Mouse (Mus musculus) heart, embryonic 12.5 days (tissue): ENCODE results near the gene Tenm3. TPM values are rescaled to one million over a fixed set of nuclear protein-coding genes. Genes with fewer than 3 reads are reported as not detected.
A peak's percentile ranks its signal among the peaks of the same experiment; 100 is the strongest.

ENCODE experiments used
- ATAC-seq: fragments of 200-750 bp; cut with Nextera tagmentation; 2 replicates; pipeline ENCODE4 v1.8.0; 2017; ENCODE audit warnings: moderate TSS enrichment, moderate library complexity; ENCODE audit not compliant: insufficient number of reproducible peaks, low FRiP score
- H3K27ac ChIP-seq: fragments of 300-500 bp; sonication (generic); 2 replicates; pipeline ENCODE4 v1.5.1; 2016; ENCODE audit warnings: mild to moderate bottlenecking, moderate library complexity; ENCODE audit not compliant: poor library complexity, severe bottlenecking
- H3K27me3 ChIP-seq: fragments of 300-500 bp; sonication (generic); replicated peaks from 2 replicates; pipeline ENCODE4 v1.6.1; 2016; ENCODE audit warnings: mild to moderate bottlenecking, moderate library complexity
- H3K36me3 ChIP-seq: fragments of 300-500 bp; sonication (generic); 2 replicates; pipeline ENCODE4 v1.6.1; 2016; ENCODE audit warnings: mild to moderate bottlenecking, moderate library complexity
- H3K4me1 ChIP-seq: fragments of 300-500 bp; sonication (generic); replicated peaks from 2 replicates; pipeline ENCODE4 v1.6.1; 2016; ENCODE audit warnings: mild to moderate bottlenecking
- H3K4me2 ChIP-seq: fragments of 300-500 bp; sonication (generic); 2 replicates; pipeline ENCODE4 v1.6.1; 2016; ENCODE audit warnings: mild to moderate bottlenecking, moderate library complexity
- H3K4me3 ChIP-seq: fragments of 300-500 bp; sonication (generic); 2 replicates; pipeline ENCODE4 v1.5.1; 2016; ENCODE audit warnings: mild to moderate bottlenecking
- H3K9ac ChIP-seq: fragments of 300-500 bp; sonication (generic); 2 replicates; pipeline ENCODE4 v1.6.1; 2016; ENCODE audit warnings: mild to moderate bottlenecking, moderate library complexity
- H3K9me3 ChIP-seq: fragments of 300-500 bp; sonication (generic); replicated peaks from 2 replicates; pipeline ENCODE4 v1.6.1; 2016; ENCODE audit warnings: mild to moderate bottlenecking, moderate library complexity
- WGBS: fragments of 180-500 bp; shearing (Covaris S2); methylation state at CpG from one replicate; pipeline ENCODE4 v1.1.7; 2016; 5-methylcytosine and 5-hydroxymethylcytosine counted together
- polyA plus RNA-seq: library from polyadenylated mRNA; unstranded; fragments of >200 nt; fragmentation: Nextera tagmentation; extraction: Ambion mirVana; gene quantifications from 2 replicates; pipeline ENCODE4 v1.2.1, GENCODE M21; 2016

Gene Tenm3
- polyA plus RNA-seq, 1 experiment from 2014 or later = 15.2 TPM

GRCm38 (mm10) chr8:48842991-48843930 lies 490 bp downstream of the Tenm3 start:
- H3K9ac ChIP-seq = peak overlapping the region; percentile 77
- H3K4me2 ChIP-seq = peak overlapping the region; percentile 96
- WGBS = 0% methylated on average over 40 of the region's 93 CpGs
- ATAC-seq = peak; percentile 75
- H3K27ac ChIP-seq = peak overlapping the region; percentile 53
- H3K4me3 ChIP-seq = peak overlapping the region; percentile 79
- H3K36me3 ChIP-seq = no peaks in the 10 kb centered on the region
- H3K9me3 ChIP-seq = no peaks in the 10 kb centered on the region
- peaks cover 44% of the 10 kb centered on the region for H3K27me3 ChIP-seq
- H3K4me1 ChIP-seq = peaks cover 25% of the 10 kb centered on the region

DNA sequence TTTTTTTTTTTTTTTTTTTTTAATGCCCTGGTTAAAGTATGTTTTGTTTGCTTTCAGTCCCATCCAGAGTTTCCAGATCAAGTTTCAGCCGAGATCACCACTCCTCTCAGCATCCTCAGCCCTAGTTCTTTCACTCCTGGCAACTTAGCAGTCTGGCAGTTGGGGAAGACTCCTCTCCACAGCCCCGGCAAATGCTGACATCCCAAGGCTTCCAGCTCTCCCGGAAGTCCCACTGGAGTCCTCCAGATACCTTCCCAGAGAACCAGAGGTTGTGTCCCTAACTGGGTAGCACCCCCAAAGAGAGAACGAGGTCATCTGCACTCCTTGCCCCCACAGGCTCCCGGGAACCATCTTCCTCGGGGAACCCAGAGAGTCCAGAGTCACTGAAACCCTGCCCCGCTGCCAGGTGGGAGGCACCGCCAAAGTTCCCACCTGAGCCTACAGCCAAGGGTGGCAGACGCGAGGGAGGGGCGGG lies 1.2 kb downstream of the Tenm3 start:
- no peaks in the 10 kb centered on the region for H3K9me3 ChIP-seq
- H3K4me2 ChIP-seq = peak overlapping the region; percentile 96
- H3K27me3 ChIP-seq = peaks cover 37% of the 10 kb centered on the region
- ATAC-seq = no peak; the same call in 1 of the 2 replicates
- peak overlapping the region; percentile 77 for H3K9ac ChIP-seq
- H3K27ac ChIP-seq = peak overlapping the region; percentile 53
- H3K36me3 ChIP-seq = no peaks in the 10 kb centered on the region
- under 1% methylated on average over 11 of the region's 11 CpGs for whole genome bisulfite sequencing
- H3K4me3 ChIP-seq = peak overlapping the region; percentile 79
- H3K4me1 ChIP-seq = peaks cover 25% of the 10 kb centered on the region

GRCm38 (mm10) chr8:48842035-48842434 lies 1.7 kb downstream of the Tenm3 start:
- no peak for ATAC-seq
- Histone ChIP-seq H3K4me2 (peak overlapping the region; percentile 96), H3K36me3 (no peaks in the 10 kb centered on the region), H3K9ac (no peak overlapping the region), H3K27ac (no peak overlapping the region), H3K27me3 (peaks cover 31% of the 10 kb centered on the region), H3K9me3 (no peaks in the 10 kb centered on the region), H3K4me1 (peaks cover 25% of the 10 kb centered on the region), H3K4me3 (peak overlapping the region; percentile 79)
- WGBS = 8% methylated on average over 4 of the region's 4 CpGs

DNA sequence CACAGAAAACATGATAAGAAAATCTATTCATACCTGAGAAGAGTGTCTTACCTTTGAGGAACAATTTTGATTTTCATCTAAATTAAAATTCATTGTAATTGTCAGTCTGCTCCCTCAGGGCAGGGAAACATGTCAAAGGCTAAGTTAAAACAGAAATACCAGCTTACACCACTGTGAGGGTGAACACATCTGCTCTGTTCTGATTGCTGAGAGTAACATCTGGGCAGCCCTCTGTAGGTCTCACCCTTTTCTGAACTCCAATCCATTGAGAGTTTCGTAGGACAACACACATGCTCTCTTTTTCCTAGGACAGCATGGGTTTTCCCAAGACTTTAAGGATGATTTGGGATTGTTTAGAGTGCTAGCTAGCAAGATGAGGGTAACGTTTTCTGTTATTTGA lies 8.0 kb downstream of the Tenm3 start:
- Histone ChIP-seq H3K27me3 (no peaks in the 10 kb centered on the region; the same call in 1 of the 2 replicates), H3K4me3 (no peak overlapping the region), H3K4me2 (no peak overlapping the region), H3K9ac (no peak overlapping the region), H3K4me1 (peaks cover 4% of the 10 kb centered on the region; the same call in 1 of the 2 replicates), H3K27ac (no peak overlapping the region), H3K36me3 (no peaks in the 10 kb centered on the region), H3K9me3 (no peaks in the 10 kb centered on the region)
- WGBS = 79% methylated on average over 2 of the region's 2 CpGs
- no peak for ATAC-seq

DNA sequence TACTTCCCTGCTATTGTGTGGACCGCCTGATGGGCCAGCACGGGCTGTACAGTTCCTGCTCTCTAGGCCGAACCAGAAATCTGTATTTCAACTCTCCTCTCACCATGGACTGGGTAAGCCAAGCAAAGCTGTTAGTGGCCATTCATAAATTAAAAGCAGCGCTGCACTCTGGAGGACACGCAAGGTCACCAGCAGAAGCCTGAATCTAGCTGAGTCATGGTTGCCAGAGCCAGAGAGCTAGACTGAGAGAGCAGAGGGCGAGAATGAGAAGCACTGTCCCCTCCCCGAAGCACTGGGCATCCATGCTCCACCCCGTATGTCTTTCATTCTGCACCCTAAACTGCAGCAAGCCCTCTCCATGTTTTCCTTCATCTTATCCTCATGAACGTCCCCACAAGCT lies 16.3 kb downstream of the Tenm3 start:
- Histone ChIP-seq H3K4me2 (no peak overlapping the region), H3K9ac (no peak overlapping the region), H3K27ac (no peak overlapping the region), H3K4me1 (peaks cover 7% of the 10 kb centered on the region), H3K4me3 (no peak overlapping the region), H3K36me3 (no peaks in the 10 kb centered on the region), H3K27me3 (no peaks in the 10 kb centered on the region), H3K9me3 (no peaks in the 10 kb centered on the region)
- WGBS = 52% methylated on average over 9 of the region's 9 CpGs
- ATAC-seq = no peak

DNA sequence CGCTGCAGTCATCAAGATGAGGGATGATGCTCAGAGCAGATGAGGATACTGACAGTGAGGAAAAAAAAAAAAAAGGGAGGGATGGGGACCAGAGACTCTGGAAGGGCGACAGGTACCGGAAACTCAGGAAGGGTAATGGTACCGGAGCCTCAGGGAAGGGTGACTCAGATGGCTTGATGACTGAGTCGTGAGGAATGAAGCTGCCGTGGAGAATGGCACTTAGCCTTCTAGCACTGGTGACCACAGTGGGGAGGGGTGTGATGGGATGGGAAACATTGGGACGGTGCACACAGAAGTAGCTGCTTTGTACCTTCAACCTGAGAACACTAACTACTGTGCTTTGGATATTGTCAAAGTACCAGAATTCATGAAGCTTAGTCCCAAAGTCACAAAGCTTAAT lies 18.1 kb downstream of the Tenm3 start:
- 75% methylated on average over 7 of the region's 7 CpGs for WGBS
- no peaks in the 10 kb centered on the region for H3K36me3 ChIP-seq
- no peaks in the 10 kb centered on the region for H3K27me3 ChIP-seq
- no peak overlapping the region for H3K9ac ChIP-seq
- H3K4me2 ChIP-seq = no peak overlapping the region
- H3K9me3 ChIP-seq = no peaks in the 10 kb centered on the region
- no peak for ATAC-seq
- no peak overlapping the region for H3K27ac ChIP-seq
- H3K4me1 ChIP-seq = peaks cover 7% of the 10 kb centered on the region
- no peak overlapping the region for H3K4me3 ChIP-seq

- no peak for ATAC-seq
- no peak overlapping the region for H3K9ac ChIP-seq
- H3K4me3 ChIP-seq = no peak overlapping the region
- H3K9me3 ChIP-seq = no peaks in the 10 kb centered on the region
- H3K4me1 ChIP-seq = peaks cover 2% of the 10 kb centered on the region
- no peak overlapping the region for H3K27ac ChIP-seq
- H3K4me2 ChIP-seq = no peak overlapping the region
- 69% methylated on average over 4 of the region's 4 CpGs for WGBS
- H3K36me3 ChIP-seq = no peaks in the 10 kb centered on the region
- no peaks in the 10 kb centered on the region for H3K27me3 ChIP-seq
These were observed 21.5 kb downstream of the Tenm3 start for GRCm38 (mm10) chr8:48822291-48822690.

GRCm38 (mm10) chr8:48819962-48820361 lies 23.8 kb downstream of the Tenm3 start:
- H3K36me3 ChIP-seq = no peaks in the 10 kb centered on the region
- WGBS = 52% methylated on average over 6 of the region's 6 CpGs
- no peaks in the 10 kb centered on the region for H3K9me3 ChIP-seq
- H3K4me2 ChIP-seq = no peak overlapping the region
- no peak overlapping the region for H3K9ac ChIP-seq
- H3K4me3 ChIP-seq = no peak overlapping the region
- H3K27ac ChIP-seq = no peak overlapping the region
- H3K27me3 ChIP-seq = no peaks in the 10 kb centered on the region
- no peaks in the 10 kb centered on the region for H3K4me1 ChIP-seq
- ATAC-seq = no peak

DNA sequence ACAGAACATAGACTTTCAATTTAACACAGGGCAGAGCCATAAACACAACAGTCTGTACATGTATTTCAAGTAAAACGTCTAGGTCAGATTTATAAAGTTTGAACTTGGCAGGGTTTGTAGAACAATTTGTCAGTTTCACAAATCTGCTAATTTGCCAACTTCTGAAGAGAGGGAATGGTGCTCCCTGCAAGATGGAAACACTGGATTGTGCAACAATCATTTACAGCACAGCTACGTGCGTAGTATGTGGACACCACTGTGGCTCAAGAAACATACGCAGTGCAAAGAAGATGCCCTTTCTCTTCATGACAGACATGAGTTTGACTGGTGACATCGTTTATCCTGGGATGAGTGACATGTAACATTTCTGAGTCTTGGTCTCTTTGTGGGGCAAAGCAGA lies 24.4 kb downstream of the Tenm3 start:
- no peaks in the 10 kb centered on the region for H3K36me3 ChIP-seq
- WGBS = 69% methylated on average over 5 of the region's 5 CpGs
- H3K9me3 ChIP-seq = no peaks in the 10 kb centered on the region
- H3K27ac ChIP-seq = no peak overlapping the region
- no peak overlapping the region for H3K4me3 ChIP-seq
- H3K27me3 ChIP-seq = no peaks in the 10 kb centered on the region
- ATAC-seq = no peak
- no peaks in the 10 kb centered on the region for H3K4me1 ChIP-seq
- H3K9ac ChIP-seq = no peak overlapping the region
- no peak overlapping the region for H3K4me2 ChIP-seq

- Histone ChIP-seq H3K27ac (no peak overlapping the region), H3K9ac (no peak overlapping the region), H3K27me3 (no peaks in the 10 kb centered on the region), H3K9me3 (no peaks in the 10 kb centered on the region), H3K4me2 (peak overlapping the region; percentile 47), H3K4me1 (no peaks in the 10 kb centered on the region), H3K4me3 (0 out of 2 replicates have a peak overlapping the region, but pooled peaks have one; percentile 13), H3K36me3 (no peaks in the 10 kb centered on the region)
- no peak for ATAC-seq
- 67% methylated on average over 13 of the region's 13 CpGs for WGBS
These were observed 26.8 kb downstream of the Tenm3 start for GRCm38 (mm10) chr8:48816941-48817340.

DNA sequence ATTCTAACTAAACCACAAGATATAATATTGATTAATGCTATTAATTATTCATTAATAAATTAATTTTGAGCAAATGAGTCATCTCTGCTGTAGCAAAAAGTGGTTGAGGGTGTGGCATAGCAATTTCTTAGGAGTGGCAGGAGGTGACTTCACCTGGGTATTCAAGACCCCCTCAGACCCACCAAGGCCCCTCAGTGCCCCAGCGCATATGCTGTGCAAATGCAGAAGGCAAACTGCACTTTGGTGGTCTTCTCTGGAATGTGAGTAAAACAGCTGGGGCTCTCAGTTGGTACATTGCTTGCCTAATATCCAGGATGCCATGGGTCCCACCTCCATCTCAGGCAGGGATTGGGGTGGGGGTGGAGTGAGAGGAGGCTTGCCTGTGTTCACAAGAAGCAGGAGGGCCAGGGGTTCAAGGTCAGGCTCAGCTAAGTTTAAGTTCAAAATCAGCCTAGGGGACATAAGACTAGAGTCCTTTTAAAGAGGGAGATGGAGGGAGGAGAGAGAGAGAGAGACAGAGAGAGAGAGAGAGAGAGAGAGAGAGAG lies 31.5 kb downstream of the Tenm3 start:
- whole genome bisulfite sequencing = 84% methylated on average over 1 of the region's 1 CpGs
- Histone ChIP-seq H3K4me1 (peaks cover 13% of the 10 kb centered on the region), H3K4me2 (no peak overlapping the region), H3K9ac (no peak overlapping the region), H3K9me3 (no peaks in the 10 kb centered on the region), H3K27ac (no peak overlapping the region), H3K36me3 (no peaks in the 10 kb centered on the region), H3K27me3 (no peaks in the 10 kb centered on the region), H3K4me3 (no peak overlapping the region)
- ATAC-seq = no peak
